Mouse (Mus musculus) CH12.LX (cell line): Measurements from ENCODE around the gene 4930404N11Rik. TPM values are rescaled to one million over a fixed set of nuclear protein-coding genes. Genes with fewer than 3 reads are reported as not detected.
A peak's percentile ranks its signal among the peaks of the same experiment; 100 is the strongest.

Source experiments
- DNase-seq: peaks from one replicate; pipeline ENCODE4 v3.0.0-alpha.2; 2013; ENCODE audit errors: extremely low read depth
- H3K27ac ChIP-seq: 2 replicates; pipeline ENCODE4 v1.5.1; 2012; ENCODE audit warnings: low read depth, mild to moderate bottlenecking, control low read depth, moderate library complexity; ENCODE audit not compliant: insufficient read depth
- H3K27me3 ChIP-seq: replicated peaks from 2 replicates; pipeline ENCODE3; 2012; ENCODE audit warnings: inconsistent platforms
- H3K36me3 ChIP-seq, 2 experiments: replicated peaks in 1 of 2; 2 replicates each; pipeline versions ENCODE3 to v1.6.1; 2012; ENCODE audit warnings: inconsistent platforms in 1 of 2, low read length in 1 of 2, mild to moderate bottlenecking in 1 of 2, mixed read lengths in 1 of 2, moderate library complexity in 1 of 2; ENCODE audit not compliant: control insufficient read depth in 1 of 2, insufficient read depth in 1 of 2
- H3K4me1 ChIP-seq, 2 experiments: 2 replicates each; pipeline ENCODE4 v1.6.1; 2012; ENCODE audit warnings: inconsistent platforms in 1 of 2, moderate library complexity in 1 of 2; ENCODE audit not compliant: insufficient read depth in 2 of 2, control insufficient read depth in 1 of 2
- H3K4me2 ChIP-seq: 2 replicates; pipeline ENCODE4 v1.6.1; 2012; ENCODE audit warnings: low read depth, mild to moderate bottlenecking, control low read depth; ENCODE audit not compliant: poor library complexity, insufficient read depth, severe bottlenecking
- H3K4me3 ChIP-seq, 3 experiments: fragments of 150-350 bp in 1 of 3; sonication (generic) in 1 of 3; replicated peaks in 1 of 3; 2 replicates each; pipeline versions ENCODE3 to v1.5.1; 2011 to 2012; ENCODE audit warnings: low read depth in 2 of 3, low read length in 2 of 3, mild to moderate bottlenecking in 2 of 3, moderate library complexity in 2 of 3, control low read depth in 1 of 3, improper control_type of control experiment in 1 of 3, inconsistent platforms in 1 of 3, mixed read lengths in 1 of 3; ENCODE audit not compliant: poor library complexity in 1 of 3
- H3K79me2 ChIP-seq: replicated peaks from 2 replicates; pipeline ENCODE4 v1.6.1; 2012; ENCODE audit warnings: mild to moderate bottlenecking, moderate library complexity; ENCODE audit not compliant: control insufficient read depth, poor library complexity, insufficient read depth, severe bottlenecking; ENCODE audit errors: extremely low read depth
- H3K9ac ChIP-seq: 2 replicates; pipeline ENCODE4 v1.6.1; 2012; ENCODE audit warnings: low read depth, mild to moderate bottlenecking, control low read depth, moderate library complexity; ENCODE audit not compliant: insufficient read depth
- H3K9me3 ChIP-seq: replicated peaks from 2 replicates; pipeline ENCODE3; 2012; ENCODE audit warnings: low read length, inconsistent platforms, mixed read lengths
- BHLHE40 ChIP-seq: IDR thresholded peaks from 2 replicates; pipeline ENCODE4 v1.6.1; 2011; ENCODE audit warnings: mild to moderate bottlenecking, low read depth, low read length, improper control_type of control experiment
- CHD1 ChIP-seq: IDR thresholded peaks from 2 replicates; pipeline ENCODE4 v1.6.1; 2012; ENCODE audit warnings: low read depth, low read length, improper control_type of control experiment, inconsistent platforms
- CHD2 ChIP-seq: IDR thresholded peaks from 2 replicates; pipeline ENCODE4 v1.6.1; 2011; ENCODE audit warnings: low read length, improper control_type of control experiment
- CTCF ChIP-seq, 2 experiments: IDR thresholded peaks in 1 of 2; conservative IDR thresholded peaks in 1 of 2; 2 replicates each; pipeline ENCODE4 v1.5.1; 2011 to 2012; ENCODE audit warnings: low read depth in 2 of 2, low read length in 2 of 2, improper control_type of control experiment in 1 of 2, inconsistent platforms in 1 of 2, mild to moderate bottlenecking in 1 of 2, moderate library complexity in 1 of 2
- E2F4 ChIP-seq: IDR thresholded peaks from 2 replicates; pipeline ENCODE4 v1.6.1; 2011; ENCODE audit warnings: low read depth, low read length, improper control_type of control experiment; ENCODE audit not compliant: insufficient replicate concordance
- ELF1 ChIP-seq: IDR thresholded peaks from 2 replicates; pipeline ENCODE4 v1.6.1; 2014; ENCODE audit warnings: low read depth, mild to moderate bottlenecking, inconsistent platforms, low read length, improper control_type of control experiment
- EP300 ChIP-seq: IDR thresholded peaks from 2 replicates; pipeline ENCODE4 v1.6.1; 2011; ENCODE audit warnings: low read length, improper control_type of control experiment
- ETS1 ChIP-seq: conservative IDR thresholded peaks from 2 replicates; pipeline ENCODE4 v1.6.1; 2012; ENCODE audit warnings: low read depth, mild to moderate bottlenecking, inconsistent platforms, low read length, improper control_type of control experiment, moderate library complexity
- GABPA ChIP-seq: IDR thresholded peaks from 2 replicates; pipeline ENCODE4 v1.6.1; 2012; ENCODE audit warnings: low read depth, low read length, improper control_type of control experiment, inconsistent platforms; ENCODE audit not compliant: insufficient replicate concordance
- HCFC1 ChIP-seq: IDR thresholded peaks from 2 replicates; pipeline ENCODE4 v1.6.1; 2012; ENCODE audit warnings: low read depth, mild to moderate bottlenecking, inconsistent platforms, low read length, improper control_type of control experiment
- IRF4 ChIP-seq: IDR thresholded peaks from 2 replicates; pipeline ENCODE4 v1.6.1; 2014; ENCODE audit warnings: low read depth, mild to moderate bottlenecking, inconsistent platforms, low read length, improper control_type of control experiment
- JUN ChIP-seq: IDR thresholded peaks from 2 replicates; pipeline ENCODE4 v1.6.1; 2011; ENCODE audit warnings: low read depth, mild to moderate bottlenecking, low read length, improper control_type of control experiment, moderate library complexity; ENCODE audit not compliant: insufficient read depth
- JUND ChIP-seq: conservative IDR thresholded peaks from 2 replicates; pipeline ENCODE4 v1.6.1; 2011; ENCODE audit warnings: low read depth, low read length, improper control_type of control experiment
- KAT2A ChIP-seq: IDR thresholded peaks from 2 replicates; pipeline ENCODE4 v1.6.1; 2012; ENCODE audit warnings: low read length, improper control_type of control experiment, inconsistent platforms; ENCODE audit not compliant: insufficient replicate concordance
- MAFK ChIP-seq: IDR thresholded peaks from 2 replicates; pipeline ENCODE4 v1.6.1; 2011; ENCODE audit warnings: low read length, improper control_type of control experiment; ENCODE audit not compliant: insufficient replicate concordance
- MAX ChIP-seq: IDR thresholded peaks from 2 replicates; pipeline ENCODE4 v1.6.1; 2011; ENCODE audit warnings: low read length, improper control_type of control experiment
- MAZ ChIP-seq: IDR thresholded peaks from 2 replicates; pipeline ENCODE4 v1.6.1; 2012; ENCODE audit warnings: low read depth, mild to moderate bottlenecking, inconsistent platforms, low read length, improper control_type of control experiment, moderate library complexity
- MEF2A ChIP-seq: IDR thresholded peaks from 2 replicates; pipeline ENCODE4 v1.6.1; 2014; ENCODE audit warnings: low read depth, mild to moderate bottlenecking, inconsistent platforms, low read length, improper control_type of control experiment, borderline replicate concordance
- MXI1 ChIP-seq: IDR thresholded peaks from 2 replicates; pipeline ENCODE4 v1.6.1; 2011; ENCODE audit warnings: mild to moderate bottlenecking, low read depth, low read length, improper control_type of control experiment
- MYC ChIP-seq: IDR thresholded peaks from 2 replicates; pipeline ENCODE4 v1.6.1; 2011; ENCODE audit warnings: low read depth, mild to moderate bottlenecking, improper control_type of control experiment, low read length
- NELFE ChIP-seq: IDR thresholded peaks from 2 replicates; pipeline ENCODE4 v1.6.1; 2011; ENCODE audit warnings: low read depth, low read length, improper control_type of control experiment
- NRF1 ChIP-seq: IDR thresholded peaks from 2 replicates; pipeline ENCODE4 v1.6.1; 2014; ENCODE audit warnings: low read depth, mild to moderate bottlenecking, inconsistent platforms, low read length, improper control_type of control experiment, moderate library complexity
- PAX5 ChIP-seq: IDR thresholded peaks from 2 replicates; pipeline ENCODE4 v1.6.1; 2012; ENCODE audit warnings: low read length, inconsistent platforms, mixed read lengths
- POLR2A ChIP-seq: IDR thresholded peaks from 2 replicates; pipeline ENCODE4 v1.6.1; 2011; ENCODE audit warnings: low read depth, mild to moderate bottlenecking, improper control_type of control experiment, low read length
- POLR2AphosphoS2 ChIP-seq: IDR thresholded peaks from 2 replicates; pipeline ENCODE4 v1.6.1; 2011; ENCODE audit warnings: low read depth, low read length, improper control_type of control experiment
- RAD21 ChIP-seq: IDR thresholded peaks from 2 replicates; pipeline ENCODE4 v1.6.1; 2011; ENCODE audit warnings: low read depth, mild to moderate bottlenecking, low read length, improper control_type of control experiment, moderate library complexity
- RCOR1 ChIP-seq: conservative IDR thresholded peaks from 2 replicates; pipeline ENCODE4 v1.6.1; 2012; ENCODE audit warnings: low read depth, mild to moderate bottlenecking, inconsistent platforms, low read length, improper control_type of control experiment
- SIN3A ChIP-seq: IDR thresholded peaks from 2 replicates; pipeline ENCODE4 v1.6.1; 2012; ENCODE audit warnings: low read length, improper control_type of control experiment, inconsistent platforms
- SMC3 ChIP-seq: IDR thresholded peaks from 2 replicates; pipeline ENCODE4 v1.6.1; 2011; ENCODE audit warnings: low read depth, low read length, improper control_type of control experiment
- TBP ChIP-seq: conservative IDR thresholded peaks from 2 replicates; pipeline ENCODE4 v1.6.1; 2011; ENCODE audit warnings: low read depth, low read length, improper control_type of control experiment
- TCF12 ChIP-seq: IDR thresholded peaks from 2 replicates; pipeline ENCODE4 v1.6.1; 2014; ENCODE audit warnings: low read depth, mild to moderate bottlenecking, inconsistent platforms, low read length, improper control_type of control experiment
- UBTF ChIP-seq: IDR thresholded peaks from 2 replicates; pipeline ENCODE4 v1.6.1; 2012; ENCODE audit warnings: low read depth, mild to moderate bottlenecking, inconsistent platforms, low read length, improper control_type of control experiment, moderate library complexity
- USF1 ChIP-seq: IDR thresholded peaks from 2 replicates; pipeline ENCODE4 v1.6.1; 2014; ENCODE audit warnings: low read depth, mild to moderate bottlenecking, inconsistent platforms, low read length, improper control_type of control experiment
- USF2 ChIP-seq: conservative IDR thresholded peaks from 2 replicates; pipeline ENCODE4 v1.6.1; 2011; ENCODE audit warnings: low read depth, low read length, improper control_type of control experiment
- ZC3H11A ChIP-seq: IDR thresholded peaks from 2 replicates; pipeline ENCODE4 v1.6.1; 2012; ENCODE audit warnings: low read depth, mild to moderate bottlenecking, inconsistent platforms, low read length, improper control_type of control experiment
- ZKSCAN1 ChIP-seq: IDR thresholded peaks from 2 replicates; pipeline ENCODE4 v1.6.1; 2012; ENCODE audit warnings: low read depth, inconsistent platforms, low read length, improper control_type of control experiment, borderline replicate concordance
- ZMIZ1 ChIP-seq: IDR thresholded peaks from 2 replicates; pipeline ENCODE4 v1.6.1; 2012; ENCODE audit warnings: low read depth, mild to moderate bottlenecking, inconsistent platforms, low read length, improper control_type of control experiment
- ZNF384 ChIP-seq: IDR thresholded peaks from 2 replicates; pipeline ENCODE4 v1.6.1; 2012; ENCODE audit warnings: low read depth, low read length, improper control_type of control experiment, inconsistent platforms
- dilution Hi-C: fragments of 300-500 bp; cut with MboI; formaldehyde crosslinking; loops from 2 replicates; pipeline ENCODE4 v1.14.3; 2020; ENCODE audit warnings: low sequenced_read_pairs; ENCODE audit not compliant: extremely low pct_unique_long_range_greater_than_20kb, extremely low pct_ligation_motif_present
- in situ Hi-C: fragments of 300-500 bp; cut with MboI; formaldehyde crosslinking; loops from 3 replicates; pipeline ENCODE4 v1.14.3; 2019; ENCODE audit warnings: low sequenced_read_pairs, low pct_ligation_motif_present, low pct_unique_long_range_greater_than_20kb, mixed read lengths
- polyA plus RNA-seq: library from polyadenylated mRNA; unstranded; fragments of >175 nt; gene quantifications from 2 replicates; pipeline ENCODE4 v1.2.1, GENCODE M21; 2012; ENCODE audit warnings: low read depth; ENCODE audit not compliant: insufficient read length
- total RNA-seq, 2 experiments: library from RNA; depleted of rRNA; stranded (reverse); fragments of 300-350 nt in 1 of 2; fragments of >200 nt in 1 of 2; gene quantifications; 2 replicates each; pipeline ENCODE4 v1.2.3; 2012 to 2014

4930404N11Rik gene
- total and polyA plus RNA-seq, 3 experiments: 0.23 to 5.2 (median 2.7) TPM

GRCm38 (mm10) chr10:81376561-81377361, 11.1 kb upstream of the 4930404N11Rik start:
- dilution Hi-C loops (no loop called here), in situ Hi-C loops (no loop called here)
- Histone ChIP-seq H3K4me3 (peak overlapping the region; percentile 75 to 97 (median 90)), H3K27ac (peak overlapping the region; percentile 3; the same call in 1 of the 2 replicates), H3K27me3 (no peaks in the 10 kb centered on the region), H3K9me3 (no peaks in the 10 kb centered on the region), H3K36me3 (peaks cover 29 to 36% of the 10 kb centered on the region in 2 experiments), H3K9ac (peak overlapping the region; percentile 90), H3K79me2 (peaks cover 36% of the 10 kb centered on the region), H3K4me1 (peaks cover 5 to 42% of the 10 kb centered on the region in 2 experiments; a peak in 3 of 4 replicates), H3K4me2 (peak overlapping the region; percentile 94)
- DNase-seq: peak; percentile 58
- TF ChIP-seq RCOR1 (no peak), JUND (no peak), NELFE (peak; percentile 69), PAX5 (no peak), ZNF384 (no peak), HCFC1 (no peak), CHD1 (0 out of 2 replicates have a peak, but pooled peaks have one; percentile 55), GABPA (no peak), USF1 (no peak), E2F4 (no peak), USF2 (no peak), SMC3 (no peak), ETS1 (no peak), BHLHE40 (0 out of 2 replicates have a peak, but pooled peaks have one; percentile 10), RAD21 (no peak; the same call in 1 of the 2 replicates), NRF1 (peak; percentile 53), SIN3A (peak; percentile 68), TBP (peak; percentile 48; the same call in 1 of the 2 replicates), ELF1 (peak; percentile 68), ZC3H11A (no peak), MEF2A (0 out of 2 replicates have a peak, but pooled peaks have one; percentile 24), MAZ (0 out of 2 replicates have a peak, but pooled peaks have one; percentile 37), ZMIZ1 (peak; percentile 71; the same call in 1 of the 2 replicates), JUN (no peak), TCF12 (no peak), POLR2A (peak; percentile 61), MYC (peak; percentile 22; the same call in 1 of the 2 replicates), MAX (0 out of 2 replicates have a peak, but pooled peaks have one; percentile 18), ZKSCAN1 (no peak), UBTF (no peak), EP300 (no peak), IRF4 (no peak), CTCF (conservative IDR thresholded peaks at IDR 0.05 in 1 of 2, IDR thresholded peaks at IDR 0.05 in 1 of 2; ENCODE audit: low read depth in 2 of 2, low read length in 2 of 2) (peak in 1 of 2 experiments; percentile 27; a peak in 1 of 4 replicates), MAFK (no peak), KAT2A (no peak), POLR2AphosphoS2 (no peak), CHD2 (no peak), MXI1 (peak; percentile 73)
